Mouse (Mus musculus) myocyte (in vitro differentiated cells): ENCODE data around the gene D030056L22Rik.

Experiments used
- POLR2A ChIP-seq: IDR thresholded peaks from one replicate; pipeline ENCODE4 v1.6.1; 2011; ENCODE audit warnings: low read depth, mild to moderate bottlenecking, control low read depth, moderate library complexity; ENCODE audit not compliant: insufficient read length
- USF1 ChIP-seq: IDR thresholded peaks from one replicate; pipeline ENCODE4 v1.6.1; 2011; ENCODE audit warnings: low read depth, mild to moderate bottlenecking, control low read depth, moderate library complexity

DNA sequence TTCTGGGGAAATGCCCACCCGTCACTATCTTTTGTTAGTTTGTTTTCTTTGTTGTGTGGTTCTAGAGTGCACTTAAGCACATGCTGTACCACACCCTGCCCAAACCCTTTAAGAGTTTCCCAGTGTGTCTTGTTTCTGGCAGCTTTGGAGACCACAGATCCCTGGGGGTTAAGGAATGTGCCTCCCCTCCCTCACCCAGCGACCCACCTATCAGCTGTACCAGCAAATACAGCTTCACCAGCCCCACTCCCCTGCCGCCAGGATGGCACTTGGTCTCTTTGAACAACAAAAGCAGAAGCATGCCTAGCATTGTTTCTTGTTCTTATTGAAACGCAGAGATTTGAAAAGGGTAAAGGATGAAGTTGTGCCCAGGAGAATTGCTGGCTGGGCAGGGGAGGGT lies 39.9 kb upstream of the D030056L22Rik start:
- TF ChIP-seq USF1 (no peak), POLR2A (no peak)
